Mouse (Mus musculus): ENCODE measurements at regions not wholly inside any gene's neighbourhood (a gene's known extent, or its start where the extent isn't known, plus 50 kb on each side); places are given as distances from the start of the nearest gene placed in this dataset.
"Not testable (repeated sequence)": the region's sequence is repeated elsewhere in the genome, so short reads cannot be mapped to it uniquely, and the experiment has no call there.

DNA sequence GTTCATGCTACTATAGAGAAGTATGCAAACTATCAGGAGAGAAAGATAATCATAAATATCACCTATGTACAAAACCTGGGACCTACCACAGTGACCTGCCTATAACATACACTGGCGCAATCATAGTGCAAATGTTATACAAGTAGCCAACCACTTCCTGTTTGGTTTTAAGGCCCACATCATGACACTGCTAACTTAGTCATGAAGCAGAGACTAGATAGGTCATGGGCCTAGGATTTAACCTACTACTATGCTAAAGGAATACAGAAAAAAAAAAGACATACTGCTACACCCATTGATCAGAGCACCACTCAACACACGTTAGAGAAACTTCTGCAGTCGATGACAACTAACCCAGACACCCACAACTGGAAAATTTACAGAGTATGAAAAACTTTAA, 498.6 kb upstream of the Acvr2a start:
- no peak for DNase-seq (ENCODE audit: low spot score in 2 of 2)

- DNase-seq (ENCODE audit: low spot score in 2 of 2) = no peak
Observed at GRCm38 (mm10) chr2:48316180-48316889, 497.6 kb upstream of the Acvr2a start.

DNA sequence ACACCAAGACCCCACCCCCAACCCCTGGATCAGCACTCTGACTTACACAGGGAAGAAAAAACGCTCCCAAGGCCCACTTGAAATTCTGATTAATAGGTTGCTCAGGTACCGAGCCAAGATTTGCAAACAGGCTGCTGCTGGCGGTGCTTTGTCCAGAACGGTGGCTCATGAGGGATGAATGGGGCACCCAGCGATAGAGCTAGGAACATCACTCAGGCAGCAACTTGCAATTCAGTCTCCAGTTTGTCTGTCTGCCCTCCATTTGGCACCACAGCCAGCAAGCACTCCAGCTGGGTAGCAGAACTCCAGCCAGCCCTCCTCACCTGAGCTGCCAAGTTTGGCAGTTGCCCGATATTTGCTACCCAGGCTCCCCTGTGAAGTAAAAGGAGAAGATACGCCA, 496.1 kb upstream of the Acvr2a start:
- DNase-seq (ENCODE audit: low spot score in 2 of 2) = no peak

DNA sequence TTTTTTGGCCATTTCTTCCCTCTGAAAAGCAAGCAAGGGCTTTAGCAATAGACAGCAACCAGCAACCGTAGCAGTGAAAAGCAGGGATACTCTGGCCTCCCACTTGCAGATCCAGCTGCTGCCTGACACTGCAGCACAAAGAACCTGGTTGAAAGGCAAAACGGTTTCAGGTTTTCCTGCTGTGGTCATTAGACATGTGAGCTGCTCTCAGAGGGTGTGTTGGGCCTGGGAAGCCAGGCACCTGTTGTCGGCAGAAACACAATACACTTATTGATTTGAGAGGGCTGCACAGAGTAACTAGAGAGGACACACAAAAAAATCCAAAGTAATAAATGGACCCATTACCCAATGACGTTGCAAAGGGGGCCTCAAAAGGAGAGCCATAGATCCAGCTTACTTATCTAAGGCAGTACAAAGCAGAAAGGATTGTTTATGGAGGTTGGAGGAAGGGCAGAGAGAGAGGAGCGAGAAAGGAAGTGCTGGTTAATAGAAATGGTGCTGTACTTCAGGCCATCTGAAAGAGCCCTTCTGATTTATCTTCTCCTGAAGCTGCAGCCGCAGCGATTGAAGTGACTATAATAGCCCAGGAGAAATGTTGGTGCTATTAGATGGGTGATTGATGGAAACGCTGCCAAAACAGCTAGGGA, 495.4 kb upstream of the Acvr2a start:
- DNase-seq (ENCODE audit: low spot score in 2 of 2) = no peak

DNA sequence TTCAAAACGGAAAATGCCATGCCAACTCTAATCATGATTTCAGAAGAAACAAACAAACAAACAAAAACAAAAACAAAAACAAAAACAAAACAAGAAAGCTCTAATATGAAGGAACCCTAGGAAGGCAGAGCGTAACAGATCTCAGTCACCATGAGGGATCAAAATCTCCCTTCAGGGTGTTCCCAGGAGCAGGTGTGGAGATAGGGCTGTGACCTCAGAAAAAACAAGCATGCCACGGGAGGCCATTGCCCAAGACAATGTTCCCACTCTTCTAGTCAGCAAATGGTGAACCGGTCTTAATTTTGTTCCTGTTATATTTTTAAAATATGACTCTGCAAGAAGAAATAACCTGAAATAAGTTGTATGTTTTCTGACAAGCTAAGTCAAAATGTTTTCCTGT, 492.4 kb upstream of the Acvr2a start:
- DNase-seq (ENCODE audit: low spot score in 2 of 2) = no peak

DNA sequence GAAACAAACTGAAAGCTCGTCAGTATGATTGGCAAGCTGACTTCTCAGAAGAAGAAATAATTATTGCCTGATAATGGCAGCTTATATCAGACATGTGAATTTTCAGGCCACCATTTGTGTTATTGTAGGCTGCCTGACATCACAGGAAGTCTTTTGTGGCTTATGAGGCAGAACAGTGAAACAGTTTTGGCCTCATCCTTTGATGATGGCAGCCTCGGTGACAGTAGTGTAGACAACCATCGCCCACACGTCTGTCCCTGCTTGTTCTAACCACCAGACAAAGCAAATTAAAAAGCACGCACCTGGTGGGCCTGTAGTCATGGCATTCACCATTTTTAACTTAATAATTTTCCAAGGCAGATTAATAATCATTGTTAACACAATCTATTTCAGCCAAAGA, 491.6 kb upstream of the Acvr2a start:
- DNase-seq (ENCODE audit: low spot score in 2 of 2) = no peak

- DNase-seq (ENCODE audit: low spot score in 2 of 2) = no peak
Observed at GRCm38 (mm10) chr2:48328204-48328603, 485.7 kb upstream of the Acvr2a start.

GRCm38 (mm10) chr2:48332783-48333182, 481.1 kb upstream of the Acvr2a start:
- DNase-seq (ENCODE audit: low spot score in 2 of 2) = no peak

- no peak for DNase-seq (ENCODE audit: low spot score in 2 of 2)
Observed at GRCm38 (mm10) chr2:48348021-48348420, 465.9 kb upstream of the Acvr2a start.

DNA sequence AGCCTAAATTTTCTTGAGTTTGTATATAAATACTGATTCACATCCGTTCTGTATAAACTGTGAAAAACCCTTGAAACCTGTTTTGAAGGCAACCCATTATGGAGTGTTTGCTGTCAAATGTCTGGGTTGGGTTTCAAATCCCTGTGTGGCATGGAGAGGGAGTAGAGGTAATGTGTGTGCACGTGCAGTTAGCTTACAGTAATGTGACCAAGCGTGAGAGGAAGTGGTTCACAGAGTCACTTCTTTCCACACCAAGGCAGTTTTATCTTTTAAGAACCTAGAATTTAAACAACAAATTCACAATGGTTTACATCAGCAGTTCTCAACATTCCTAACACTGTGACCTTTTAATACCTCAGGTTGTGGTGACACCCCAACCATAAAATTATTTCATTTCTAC, 464.1 kb upstream of the Acvr2a start:
- no peak for DNase-seq (ENCODE audit: low spot score in 2 of 2)

- no peak for DNase-seq (ENCODE audit: low spot score in 2 of 2)
Observed at GRCm38 (mm10) chr2:48350206-48350605, 463.7 kb upstream of the Acvr2a start.

GRCm38 (mm10) chr2:48371572-48371971, 442.3 kb upstream of the Acvr2a start:
- DNase-seq (ENCODE audit: low spot score in 2 of 2) = not testable (repeated sequence)

DNA sequence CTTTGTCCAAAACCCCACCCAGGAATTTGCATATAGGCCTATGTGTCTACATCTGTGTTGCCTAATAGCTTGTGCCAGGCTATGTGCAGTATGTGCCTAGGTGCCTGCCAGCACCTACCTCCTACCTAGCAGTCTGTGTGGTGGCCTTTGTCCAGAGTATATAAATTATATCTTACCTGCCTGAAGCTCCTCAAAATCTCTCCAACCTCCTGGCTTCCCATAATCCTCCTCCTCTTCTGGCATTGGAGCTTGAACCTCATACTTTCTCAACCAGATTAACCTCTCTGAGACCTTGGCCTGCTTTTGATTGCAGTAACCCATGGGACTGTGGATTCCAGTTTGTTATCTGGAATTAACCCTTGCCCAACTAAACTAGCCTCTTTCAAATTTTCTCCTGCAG, 440.8 kb upstream of the Acvr2a start:
- no peak for DNase-seq (ENCODE audit: low spot score in 2 of 2)

DNA sequence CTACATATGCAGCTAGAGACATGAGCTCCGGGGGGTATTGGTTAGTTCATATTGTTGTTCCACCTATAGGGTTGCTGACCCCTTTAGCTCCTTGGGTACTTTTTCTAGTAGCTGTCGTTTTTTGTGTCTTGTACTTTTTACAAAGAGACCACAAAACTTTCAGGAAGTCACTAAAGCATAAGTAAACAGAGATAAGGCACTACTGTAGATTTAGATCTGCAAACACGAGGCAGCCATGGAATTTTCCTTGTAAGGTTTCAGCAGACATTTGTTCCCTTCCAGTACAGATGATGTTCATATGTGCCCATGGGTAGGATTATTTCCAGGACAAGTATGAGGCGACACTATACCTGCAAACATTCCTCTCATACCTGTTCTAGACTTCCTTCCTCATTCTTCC, 439.6 kb upstream of the Acvr2a start:
- DNase-seq (ENCODE audit: low spot score in 2 of 2) = no peak

- DNase-seq (ENCODE audit: low spot score in 2 of 2) = no peak
Observed at GRCm38 (mm10) chr2:48378160-48378559, 435.7 kb upstream of the Acvr2a start.

DNA sequence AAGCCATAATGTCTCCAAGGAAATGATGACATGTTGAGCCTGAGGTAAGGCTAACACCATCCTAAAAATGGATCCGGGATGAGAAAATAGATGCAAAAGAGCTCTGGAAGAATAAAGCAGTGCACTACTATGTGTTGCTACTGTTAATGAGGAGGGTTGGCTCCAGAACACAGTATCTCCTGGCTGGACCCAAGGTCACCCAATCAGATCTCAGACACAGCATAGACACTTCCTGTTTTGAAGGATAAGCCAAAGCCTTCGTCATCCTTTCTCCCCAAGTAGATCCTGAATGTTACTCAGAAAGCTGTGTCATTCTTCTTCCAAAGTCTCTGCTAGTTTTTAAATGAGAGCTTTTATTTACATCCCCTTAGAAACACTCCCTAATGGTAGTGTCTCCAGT, 435.2 kb upstream of the Acvr2a start:
- DNase-seq (ENCODE audit: low spot score in 2 of 2) = no peak

GRCm38 (mm10) chr2:48380140-48380539, 433.8 kb upstream of the Acvr2a start:
- DNase-seq (ENCODE audit: low spot score in 2 of 2) = no peak

DNA sequence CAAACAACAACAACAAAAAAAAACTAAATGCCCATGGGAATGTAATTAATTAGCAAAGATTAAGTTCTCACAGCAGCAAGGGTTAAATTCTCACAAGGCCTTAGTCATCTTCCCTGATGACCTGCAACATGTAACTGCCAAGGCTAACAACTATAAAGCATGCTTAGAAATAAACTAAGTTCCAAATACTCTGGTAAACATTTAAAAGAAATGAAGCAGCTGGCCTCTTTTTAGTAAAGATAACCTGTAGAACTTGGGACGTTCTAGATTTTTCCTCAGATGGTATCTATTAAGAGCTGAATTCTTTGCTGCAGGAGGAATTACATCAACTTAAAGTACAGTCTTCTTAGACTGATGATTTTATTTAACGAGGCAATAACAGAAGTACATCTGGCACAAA, 433.1 kb upstream of the Acvr2a start:
- DNase-seq (ENCODE audit: low spot score in 2 of 2) = no peak

- DNase-seq (ENCODE audit: low spot score in 2 of 2) = no peak
Observed at GRCm38 (mm10) chr2:48381481-48382075, 432.3 kb upstream of the Acvr2a start.

- no peak for DNase-seq (ENCODE audit: low spot score in 2 of 2)
Observed at GRCm38 (mm10) chr2:48398504-48398903, 415.4 kb upstream of the Acvr2a start.

- DNase-seq (ENCODE audit: low spot score in 2 of 2) = no peak
Observed at GRCm38 (mm10) chr2:48399191-48399590, 414.7 kb upstream of the Acvr2a start.

DNA sequence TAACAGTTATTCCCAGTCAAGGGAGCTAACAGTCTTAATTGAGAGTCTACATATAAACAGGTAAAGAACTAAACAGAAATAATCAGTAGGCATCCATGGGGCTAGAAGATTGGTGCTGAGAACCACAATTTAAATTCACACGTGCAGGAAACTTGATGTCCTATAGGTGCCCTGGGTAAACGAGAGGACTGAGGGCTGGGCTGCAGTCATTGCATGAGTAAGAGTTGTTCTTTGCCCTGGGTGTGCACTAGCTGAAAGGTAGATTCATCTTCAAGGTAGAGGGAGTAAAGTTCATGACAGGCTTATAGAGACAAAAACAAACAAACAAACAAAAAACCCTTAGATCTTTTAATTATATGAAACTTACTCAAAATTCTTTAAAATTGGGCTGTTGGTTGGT, 411.1 kb upstream of the Acvr2a start:
- no peak for DNase-seq (ENCODE audit: low spot score in 2 of 2)

DNA sequence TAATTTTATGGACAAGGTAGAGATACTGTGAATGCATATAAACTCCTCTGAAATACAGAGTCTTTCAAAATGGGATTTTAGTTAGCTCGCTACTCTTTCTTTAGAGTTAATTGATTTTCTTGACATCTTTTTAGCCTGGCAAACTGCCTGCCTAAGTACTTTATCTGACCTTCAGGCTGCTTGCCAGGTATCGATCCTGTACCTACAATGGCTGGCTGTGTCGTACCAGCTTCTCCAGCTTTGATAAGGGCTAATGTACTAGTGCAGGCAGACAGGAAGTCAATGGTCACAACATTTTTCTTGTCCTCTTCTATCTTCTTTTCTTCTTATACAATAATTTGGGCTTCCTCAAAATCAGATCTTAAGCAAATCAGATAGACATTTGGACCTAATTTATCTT, 409.4 kb upstream of the Acvr2a start:
- no peak for DNase-seq (ENCODE audit: low spot score in 2 of 2)
